Mouse (Mus musculus) heart, embryonic 16.5 days (tissue): Measurements from ENCODE around the gene Cntnap5b. TPM values are rescaled to one million over a fixed set of nuclear protein-coding genes. Genes with fewer than 3 reads are reported as not detected.
A peak's percentile ranks its signal among the peaks of the same experiment; 100 is the strongest.

Experiments used
- ATAC-seq: fragments of 200-750 bp; cut with Nextera tagmentation; replicated peaks from 2 replicates; pipeline ENCODE4 v1.8.0; 2017; ENCODE audit warnings: moderate number of reproducible peaks; ENCODE audit not compliant: insufficient read depth, low FRiP score; ENCODE audit errors: extremely low read depth
- H3K27ac ChIP-seq: fragments of 300-500 bp; sonication (generic); 2 replicates; pipeline ENCODE4 v1.5.1; 2014; ENCODE audit warnings: mild to moderate bottlenecking, low read length, control low read depth, moderate library complexity
- H3K27me3 ChIP-seq: fragments of 300-500 bp; sonication (generic); 2 replicates; pipeline ENCODE4 v1.6.1; 2014; ENCODE audit warnings: low read length, mixed read lengths; ENCODE audit not compliant: control insufficient read depth, insufficient read depth
- H3K36me3 ChIP-seq: fragments of 300-500 bp; sonication (generic); 2 replicates; pipeline ENCODE4 v1.6.1; 2014; ENCODE audit not compliant: control insufficient read depth, insufficient read depth
- H3K4me1 ChIP-seq: fragments of 300-500 bp; sonication (generic); 2 replicates; pipeline ENCODE4 v1.6.1; 2014; ENCODE audit warnings: low read length, mixed read lengths; ENCODE audit not compliant: control insufficient read depth, insufficient read depth
- H3K4me2 ChIP-seq: fragments of 300-500 bp; sonication (generic); 2 replicates; pipeline ENCODE4 v1.6.1; 2014; ENCODE audit warnings: low read depth, mild to moderate bottlenecking, control low read depth, low read length
- H3K4me3 ChIP-seq: fragments of 300-500 bp; sonication (generic); 2 replicates; pipeline ENCODE4 v1.5.1; 2014; ENCODE audit warnings: mild to moderate bottlenecking, control low read depth, low read length
- H3K9ac ChIP-seq: fragments of 300-500 bp; sonication (generic); 2 replicates; pipeline ENCODE4 v1.6.1; 2014; ENCODE audit warnings: low read length, control low read depth
- H3K9me3 ChIP-seq: fragments of 300-500 bp; sonication (generic); replicated peaks from 2 replicates; pipeline ENCODE4 v1.6.1; 2016; ENCODE audit warnings: low read length; ENCODE audit not compliant: control insufficient read depth
- WGBS: fragments of 180-500 bp; shearing (Covaris S2); extraction: QIAGEN DNeasy Blood & Tissue Kit; methylation state at CpG from one replicate; pipeline ENCODE4 v1.1.7; 2014; 5-methylcytosine and 5-hydroxymethylcytosine counted together
- polyA plus RNA-seq: library from polyadenylated mRNA; unstranded; fragments of >200 nt; fragmentation: Nextera tagmentation; extraction: Ambion mirVana; gene quantifications from 2 replicates; pipeline ENCODE4 v1.2.1, GENCODE M21; 2015

Cntnap5b gene
- polyA plus RNA-seq, 1 experiment from 2014 or later: not detected

- WGBS: 63% methylated on average over 2 of the region's 2 CpGs
- Histone ChIP-seq H3K27me3 (no peaks in the 10 kb centered on the region), H3K4me2 (no peak overlapping the region), H3K4me3 (no peak overlapping the region), H3K9ac (no peak overlapping the region), H3K36me3 (no peaks in the 10 kb centered on the region), H3K27ac (no peak overlapping the region), H3K9me3 (no peaks in the 10 kb centered on the region), H3K4me1 (no peaks in the 10 kb centered on the region)
- no peak for ATAC-seq
These were observed 331.8 kb downstream of the Cntnap5b start for GRCm38 (mm10) chr1:100104343-100104742.

- no peak overlapping the region for H3K4me3 ChIP-seq
- H3K36me3 ChIP-seq: no peaks in the 10 kb centered on the region
- no peak overlapping the region for H3K9ac ChIP-seq
- H3K27me3 ChIP-seq: no peaks in the 10 kb centered on the region
- no peak overlapping the region for H3K27ac ChIP-seq
- H3K4me1 ChIP-seq: no peaks in the 10 kb centered on the region
- H3K9me3 ChIP-seq: no peaks in the 10 kb centered on the region
- no peak overlapping the region for H3K4me2 ChIP-seq
- ATAC-seq: no peak
These were observed 349.9 kb downstream of the Cntnap5b start for GRCm38 (mm10) chr1:100122410-100122935.

- WGBS: 65% methylated on average over 2 of the region's 2 CpGs
- Histone ChIP-seq H3K4me3 (no peak overlapping the region), H3K36me3 (no peaks in the 10 kb centered on the region), H3K27me3 (no peaks in the 10 kb centered on the region), H3K27ac (no peak overlapping the region), H3K9me3 (no peaks in the 10 kb centered on the region), H3K9ac (no peak overlapping the region), H3K4me1 (no peaks in the 10 kb centered on the region), H3K4me2 (no peak overlapping the region)
- ATAC-seq: no peak
These were observed 391.2 kb downstream of the Cntnap5b start for GRCm38 (mm10) chr1:100163588-100164357.

GRCm38 (mm10) chr1:100171566-100171965 lies 399.0 kb downstream of the Cntnap5b start:
- Histone ChIP-seq H3K9ac (no peak overlapping the region), H3K27ac (no peak overlapping the region), H3K27me3 (no peaks in the 10 kb centered on the region), H3K9me3 (no peaks in the 10 kb centered on the region), H3K36me3 (no peaks in the 10 kb centered on the region), H3K4me3 (no peak overlapping the region), H3K4me2 (no peak overlapping the region), H3K4me1 (no peaks in the 10 kb centered on the region)
- no peak for ATAC-seq

GRCm38 (mm10) chr1:100180050-100180449 lies 407.5 kb downstream of the Cntnap5b start:
- H3K27me3 ChIP-seq: no peaks in the 10 kb centered on the region
- ATAC-seq: peak; percentile 98
- 83% methylated on average over 5 of the region's 5 CpGs for WGBS

GRCm38 (mm10) chr1:100231980-100232608 lies 459.5 kb downstream of the Cntnap5b start:
- Histone ChIP-seq H3K9me3 (no peaks in the 10 kb centered on the region), H3K9ac (no peak overlapping the region; the same call in 1 of the 2 replicates), H3K27me3 (no peaks in the 10 kb centered on the region), H3K4me2 (no peak overlapping the region), H3K4me1 (no peaks in the 10 kb centered on the region), H3K36me3 (no peaks in the 10 kb centered on the region), H3K4me3 (no peak overlapping the region), H3K27ac (no peak overlapping the region)
- WGBS: 11% methylated on average over 5 of the region's 6 CpGs
- peak; percentile 45; the same call in 1 of the 2 replicates for ATAC-seq

More at GRCm38 (mm10) chr1:100180050-100180449, 407.5 kb downstream of the Cntnap5b start:
- Histone ChIP-seq H3K27ac (no peak overlapping the region), H3K36me3 (no peaks in the 10 kb centered on the region), H3K9ac (no peak overlapping the region), H3K4me1 (no peaks in the 10 kb centered on the region), H3K4me3 (no peak overlapping the region), H3K9me3 (no peaks in the 10 kb centered on the region), H3K4me2 (no peak overlapping the region)

GRCm38 (mm10) chr1:100251964-100252363 lies 479.4 kb downstream of the Cntnap5b start:
- Histone ChIP-seq H3K9ac (no peak overlapping the region), H3K4me2 (no peak overlapping the region), H3K27ac (no peak overlapping the region), H3K4me1 (no peaks in the 10 kb centered on the region), H3K36me3 (no peaks in the 10 kb centered on the region), H3K27me3 (no peaks in the 10 kb centered on the region), H3K4me3 (no peak overlapping the region), H3K9me3 (no peaks in the 10 kb centered on the region)
- ATAC-seq: no peak

GRCm38 (mm10) chr1:100310687-100311086 lies 538.1 kb downstream of the Cntnap5b start:
- H3K36me3 ChIP-seq: no peaks in the 10 kb centered on the region

GRCm38 (mm10) chr1:100331066-100331465 lies 558.5 kb downstream of the Cntnap5b start:
- Histone ChIP-seq H3K4me2 (no peak overlapping the region), H3K27ac (no peak overlapping the region), H3K36me3 (no peaks in the 10 kb centered on the region), H3K4me1 (no peaks in the 10 kb centered on the region), H3K4me3 (no peak overlapping the region), H3K9me3 (no peaks in the 10 kb centered on the region), H3K27me3 (no peaks in the 10 kb centered on the region), H3K9ac (no peak overlapping the region)
- ATAC-seq: no peak
- WGBS: 70% methylated on average over 3 of the region's 3 CpGs

More at GRCm38 (mm10) chr1:100310687-100311086, 538.1 kb downstream of the Cntnap5b start:
- WGBS: 70% methylated on average over 1 of the region's 1 CpGs
- H3K4me2 ChIP-seq: no peak overlapping the region
- H3K4me3 ChIP-seq: no peak overlapping the region
- no peak for ATAC-seq
- H3K4me1 ChIP-seq: no peaks in the 10 kb centered on the region
- H3K27ac ChIP-seq: no peak overlapping the region
- no peak overlapping the region for H3K9ac ChIP-seq
- H3K27me3 ChIP-seq: no peaks in the 10 kb centered on the region
- no peaks in the 10 kb centered on the region for H3K9me3 ChIP-seq
